In genomic region chr11:95420880-95421435, GRCm38 (mm10) we compare ENCODE assay signal across 21 mouse cellular contexts. TPM values are rescaled to one million over a fixed set of nuclear protein-coding genes. Genes with fewer than 3 reads are reported as not detected.
DNase-seq lines count a peak whose midpoint lies in the region; ATAC-seq and TF ChIP-seq lines count a peak whose summit lies in the region.
"Had no signal": no experiment of that assay in that cellular context is flagged by ENCODE, and none has a peak within 500 bp of the region (broad histone marks: within the 10 kb centered on the region; RNA-seq: fewer than 3 reads in every experiment).

No protein-coding gene starts in this region.

- no peak overlapping the region for H3K4me2 ChIP-seq in lung, postnatal 0 days (replicated peaks; ENCODE audit: low read depth, low read length)
- H3K4me2 ChIP-seq: embryonic facial prominence, embryonic 13.5 days; forebrain, embryonic 12.5 days; heart, embryonic 13.5 days; hindbrain, embryonic 13.5 days had no signal

- peak overlapping the region; percentile 29 for H3K27ac ChIP-seq in heart, adult 2 months
- H3K27ac ChIP-seq in lung, postnatal 0 days (ENCODE audit: low read length), result no peak overlapping the region
- no peak overlapping the region for H3K27ac ChIP-seq in ES-E14 (ENCODE audit: insufficient read depth, low read depth, low read length, poor library complexity, severe bottlenecking)
- no peak overlapping the region for H3K27ac ChIP-seq in limb, embryonic 10.5 days
- H3K27ac ChIP-seq: embryonic facial prominence, embryonic 13.5 days; forebrain, embryonic 12.5 days; heart, embryonic 13.5 days; hindbrain, embryonic 13.5 days; hindbrain, postnatal 0 days had no signal

- ATAC-seq in lung, postnatal 0 days, result no peak
- ATAC-seq: activated CD4-positive, CD25-positive, alpha-beta regulatory T cell, adult 4 months; forebrain, embryonic 16.5 days; hindbrain, postnatal 0 days; Patski had no signal

- H3K4me3 ChIP-seq in heart, adult 2 months, result no peak overlapping the region
- no peak overlapping the region for H3K4me3 ChIP-seq in lung, postnatal 0 days (ENCODE audit: low read depth, low read length)
- H3K4me3 ChIP-seq in ES-E14 (ENCODE audit: insufficient read depth in 1 of 2, low read depth in 1 of 2, low read length in 2 of 2, poor library complexity in 1 of 2, severe bottlenecking in 1 of 2), result no peak overlapping the region
- H3K4me3 ChIP-seq in limb, embryonic 10.5 days, result no peak overlapping the region
- H3K4me3 ChIP-seq: embryonic facial prominence, embryonic 13.5 days; forebrain, embryonic 12.5 days; heart, embryonic 13.5 days; hindbrain, embryonic 13.5 days had no signal

- peaks cover 9% of the 10 kb centered on the region for H3K79me2 ChIP-seq in heart, adult 2 months (replicated peaks; ENCODE audit: control insufficient read depth, insufficient read depth, low read length)

- DNase-seq in heart, adult 2 months, result no peak
- DNase-seq in heart, adult 9 months (ENCODE audit: low spot score in 2 of 2), result no peak
- DNase-seq in lung, postnatal 0 days (ENCODE audit: low spot score), result peak; percentile 57
- DNase-seq in lung, postnatal 14 days, result no peak
- no peak for DNase-seq in ES-E14 (ENCODE audit: low read depth, low spot score)
- DNase-seq in left cerebral cortex, postnatal 4 days, result no peak
- no peak for DNase-seq in limb, embryonic 10.5 days (ENCODE audit: low spot score)
- DNase-seq: adrenal gland, postnatal 14 days; cerebellum, adult 18-20 months; cerebellum, adult 9-11 months; cerebellum, postnatal 36 days; gastrocnemius, postnatal 25 days; heart, adult 18-20 months had no signal

- no peak for TF ChIP-seq EP300 in heart, adult 2 months (IDR thresholded peaks at IDR 0.05; ENCODE audit: insufficient read depth, low read depth, low read length)
- TF ChIP-seq EP300 in lung, postnatal 0 days (IDR thresholded peaks at IDR 0.05), result no peak

- WGBS in heart, adult 2 months, result 48% methylated on average over 2 of the region's 2 CpGs
- 66% methylated on average over 2 of the region's 2 CpGs for WGBS in lung, postnatal 0 days
- WGBS in limb, embryonic 10.5 days, result 82% methylated on average over 2 of the region's 2 CpGs

- H3K9ac ChIP-seq in heart, adult 2 months (ENCODE audit: low read depth, low read length), result no peak overlapping the region
- no peak overlapping the region for H3K9ac ChIP-seq in lung, postnatal 0 days (replicated peaks; ENCODE audit: low read depth)
- H3K9ac ChIP-seq in ES-E14 (ENCODE audit: insufficient read depth, low read depth, low read length, poor library complexity, severe bottlenecking), result no peak overlapping the region
- H3K9ac ChIP-seq: embryonic facial prominence, embryonic 13.5 days; forebrain, embryonic 12.5 days; heart, embryonic 13.5 days; hindbrain, embryonic 13.5 days had no signal

- H3K27me3 ChIP-seq in heart, adult 2 months (ENCODE audit: control insufficient read depth, insufficient read depth, low read length), result no peaks in the 10 kb centered on the region
- H3K27me3 ChIP-seq in lung, postnatal 0 days (replicated peaks; ENCODE audit: insufficient read depth, low read length), result no peaks in the 10 kb centered on the region
- no peaks in the 10 kb centered on the region for H3K27me3 ChIP-seq in limb, embryonic 10.5 days (ENCODE audit: low read depth, poor library complexity, severe bottlenecking)
- H3K27me3 ChIP-seq: embryonic facial prominence, embryonic 13.5 days; forebrain, embryonic 12.5 days; heart, embryonic 13.5 days; hindbrain, embryonic 13.5 days; Patski had no signal

- in situ Hi-C loops in ES-E14 (cut with MboI; ENCODE audit: low sequenced_read_pairs in 2 of 2, unreplicated experiment in 2 of 2), result no loop called here

- intact Hi-C loops in heart, adult 2 months (cut with DNase I), result no loop called here
- intact Hi-C loops in left cerebral cortex, postnatal 4 days (cut with DNase I), result no loop called here

- TF ChIP-seq CTCF in heart, adult 2 months (IDR thresholded peaks at IDR 0.05), result peak; percentile 17; the same call in 1 of the 2 replicates
- TF ChIP-seq CTCF in lung, postnatal 0 days (IDR thresholded peaks at IDR 0.05), result no peak

- H3K36me3 ChIP-seq in heart, adult 2 months (ENCODE audit: control insufficient read depth, insufficient read depth, low read length), result peaks cover 41% of the 10 kb centered on the region
- H3K36me3 ChIP-seq in lung, postnatal 0 days (ENCODE audit: insufficient read depth, low read length), result no peaks in the 10 kb centered on the region
- no peaks in the 10 kb centered on the region for H3K36me3 ChIP-seq in ES-E14 (ENCODE audit: control insufficient read depth, insufficient read depth, low read length, poor library complexity, severe bottlenecking)
- H3K36me3 ChIP-seq in limb, embryonic 10.5 days, result peaks cover 26% of the 10 kb centered on the region
- H3K36me3 ChIP-seq: forebrain, embryonic 12.5 days; hindbrain, embryonic 13.5 days had no signal

- TF ChIP-seq POLR2A in heart, adult 2 months (IDR thresholded peaks at IDR 0.05; ENCODE audit: insufficient read depth, low read depth, low read length), result no peak

- H3K9me3 ChIP-seq in lung, postnatal 0 days (ENCODE audit: low read length), result no peaks in the 10 kb centered on the region
- H3K9me3 ChIP-seq in ES-E14 (ENCODE audit: control insufficient read depth, insufficient read depth, low read depth, low read length), result no peaks in the 10 kb centered on the region
- no peaks in the 10 kb centered on the region for H3K9me3 ChIP-seq in limb, embryonic 10.5 days (replicated peaks)
- H3K9me3 ChIP-seq: embryonic facial prominence, embryonic 13.5 days; forebrain, embryonic 12.5 days; heart, embryonic 13.5 days; hindbrain, embryonic 13.5 days had no signal

- peaks cover 14% of the 10 kb centered on the region for H3K4me1 ChIP-seq in heart, adult 2 months (ENCODE audit: control insufficient read depth, insufficient read depth, low read length)
- H3K4me1 ChIP-seq in lung, postnatal 0 days (ENCODE audit: insufficient read depth, low read depth, low read length), result peaks cover 4% of the 10 kb centered on the region; the same call in 1 of the 2 replicates
- peaks cover 0 to 4% of the 10 kb centered on the region in 2 experiments; a peak in 1 of 4 replicates for H3K4me1 ChIP-seq in ES-E14 (ENCODE audit: control insufficient read depth in 2 of 2, insufficient read depth in 2 of 2, low read length in 2 of 2, poor library complexity in 1 of 2)
- H3K4me1 ChIP-seq in limb, embryonic 10.5 days, result peaks cover 8% of the 10 kb centered on the region

TF ChIP-seq in ES-E14, 5 proteins besides CTCF, POLR2A, EP300 and RAD21:
- TF ChIP-seq HCFC1 (IDR thresholded peaks at IDR 0.05; ENCODE audit: borderline replicate concordance, insufficient read depth, low read length), result no peak
- TF ChIP-seq CHD2 (IDR thresholded peaks at IDR 0.05; ENCODE audit: low read depth, low read length), result no peak
- TF ChIP-seq MAFK (IDR thresholded peaks at IDR 0.05; ENCODE audit: insufficient read depth, low read depth, low read length), result no peak
- TF ChIP-seq ZC3H11A (IDR thresholded peaks at IDR 0.05; ENCODE audit: borderline replicate concordance, low read depth, low read length), result no peak
- TF ChIP-seq ZNF384 (IDR thresholded peaks at IDR 0.05; ENCODE audit: low read depth, low read length), result peak; percentile 81
TF ChIP-seq in ES-E14: peak in this region for 1.

RNA-seq across cellular contexts. Expression of gene Spop, which starts 7.1 kb away (rescaled TPM):
- 100 to 1,000 TPM; 155 to 170 TPM for total RNA-seq in heart, adult 2 months (2021)
- polyA plus RNA-seq in heart, adult 2 months (2012; rRNA removed), result 69.3 and 112 TPM in 2 replicates
- 140 and 185 TPM in 2 replicates for polyA plus RNA-seq in lung, postnatal 0 days (2015; fragmentation: Nextera tagmentation; extraction: Ambion mirVana)
- total RNA-seq in ES-E14 (2012; rRNA removed), result 21.5 and 30.8 TPM in 2 replicates
- 100 to 1,000 TPM; 103 to 126 TPM for total RNA-seq in left cerebral cortex, postnatal 4 days (2021)
- 95.3 and 123 TPM in 2 replicates for polyA plus RNA-seq in limb, embryonic 10.5 days (2016; fragmentation: Nextera tagmentation; extraction: Ambion mirVana)

RNA-seq across cellular contexts. Expression of gene Slc35b1, which starts 36.5 kb away (rescaled TPM):
- 10 to 100 TPM; 34.2 to 41.3 TPM for total RNA-seq in heart, adult 2 months (2021)
- 47.2 and 74.2 TPM in 2 replicates for polyA plus RNA-seq in heart, adult 2 months (2012; rRNA removed)
- 87.3 and 96.8 TPM in 2 replicates for polyA plus RNA-seq in lung, postnatal 0 days (2015; fragmentation: Nextera tagmentation; extraction: Ambion mirVana)
- total RNA-seq in ES-E14 (2012; rRNA removed), result 145 and 156 TPM in 2 replicates
- total RNA-seq in left cerebral cortex, postnatal 4 days (2021), result 10 to 100 TPM; 85.9 to 87.2 TPM
- 128 and 132 TPM in 2 replicates for polyA plus RNA-seq in limb, embryonic 10.5 days (2016; fragmentation: Nextera tagmentation; extraction: Ambion mirVana)
